Mouse (Mus musculus) MEL (cell line): ENCODE measurements around the gene D430042O09Rik.

Experiments used
- CTCF ChIP-seq, 3 experiments: IDR thresholded peaks in 2 of 3; conservative IDR thresholded peaks in 1 of 3; 2 replicates each; pipeline ENCODE4 v1.5.1; 2011 to 2012; ENCODE audit warnings: low read length in 3 of 3, low read depth in 2 of 3, mild to moderate bottlenecking in 2 of 3, improper control_type of control experiment in 1 of 3, inconsistent platforms in 1 of 3, mixed read lengths in 1 of 3, moderate library complexity in 1 of 3; ENCODE audit not compliant: control insufficient read depth in 1 of 3, insufficient read depth in 1 of 3, poor library complexity in 1 of 3, severe bottlenecking in 1 of 3
- E2F4 ChIP-seq: IDR thresholded peaks from 2 replicates; pipeline ENCODE4 v1.6.1; 2011; ENCODE audit warnings: low read depth, low read length, improper control_type of control experiment, borderline replicate concordance
- ELF1 ChIP-seq: IDR thresholded peaks from 2 replicates; pipeline ENCODE4 v1.6.1; 2014; ENCODE audit warnings: low read depth, mild to moderate bottlenecking, inconsistent platforms, low read length, improper control_type of control experiment, moderate library complexity
- MAFK ChIP-seq: IDR thresholded peaks from 2 replicates; pipeline ENCODE4 v1.6.1; 2011; ENCODE audit warnings: low read depth, mild to moderate bottlenecking, low read length, improper control_type of control experiment, borderline replicate concordance
- MAX ChIP-seq: IDR thresholded peaks from 2 replicates; pipeline ENCODE4 v1.6.1; 2011; ENCODE audit warnings: low read length, improper control_type of control experiment
- NRF1 ChIP-seq: IDR thresholded peaks from 2 replicates; pipeline ENCODE4 v1.6.1; 2014; ENCODE audit warnings: low read depth, mild to moderate bottlenecking, inconsistent platforms, low read length, improper control_type of control experiment, moderate library complexity; ENCODE audit not compliant: poor library complexity, insufficient read depth, severe bottlenecking
- POLR2A ChIP-seq, 2 experiments: IDR thresholded peaks; 2 replicates each; pipeline ENCODE4 v1.6.1; 2011 to 2012; ENCODE audit warnings: low read length in 2 of 2, mild to moderate bottlenecking in 2 of 2, control low read depth in 1 of 2, improper control_type of control experiment in 1 of 2, low read depth in 1 of 2, moderate library complexity in 1 of 2; ENCODE audit not compliant: control insufficient read depth in 1 of 2, insufficient read depth in 1 of 2, poor library complexity in 1 of 2
- POLR2AphosphoS2 ChIP-seq: IDR thresholded peaks from 2 replicates; pipeline ENCODE4 v1.6.1; 2011; ENCODE audit warnings: low read length, improper control_type of control experiment
- POLR2AphosphoS5 ChIP-seq: IDR thresholded peaks from 2 replicates; pipeline ENCODE4 v1.6.1; 2012; ENCODE audit warnings: low read depth, borderline replicate concordance, mild to moderate bottlenecking, inconsistent platforms, low read length, moderate library complexity, mixed read lengths
- RAD21 ChIP-seq: IDR thresholded peaks from 2 replicates; pipeline ENCODE4 v1.6.1; 2011; ENCODE audit warnings: mild to moderate bottlenecking, low read depth, low read length, improper control_type of control experiment

DNA sequence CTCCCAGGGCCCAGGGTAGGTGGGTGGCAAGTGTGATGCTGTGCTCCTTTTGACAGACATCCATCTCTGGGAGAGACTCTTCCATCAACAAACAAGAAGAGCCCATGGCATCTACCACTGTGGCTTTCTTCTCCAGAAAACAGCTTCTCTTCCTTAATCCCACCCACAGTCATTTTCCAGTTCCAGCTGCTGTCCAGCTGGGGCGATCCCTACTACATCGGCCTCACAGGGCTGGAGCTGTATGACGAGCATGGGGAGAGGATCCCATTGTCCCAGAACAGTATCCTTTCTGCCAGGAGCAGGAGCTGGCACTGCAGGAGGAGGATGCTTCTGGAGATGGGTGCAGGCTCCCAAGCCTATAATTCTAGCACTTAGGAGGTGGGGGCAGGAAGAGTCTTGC lies 160.9 kb downstream of the D430042O09Rik start:
- no peak for TF ChIP-seq RAD21
- TF ChIP-seq E2F4, result no peak
- TF ChIP-seq NRF1, result no peak
- no peak for TF ChIP-seq CTCF (IDR thresholded peaks at IDR 0.05 in 2 of 3, conservative IDR thresholded peaks at IDR 0.05 in 1 of 3; ENCODE audit: control insufficient read depth in 1 of 3, insufficient read depth in 1 of 3, low read depth in 2 of 3, low read length in 3 of 3, poor library complexity in 1 of 3, severe bottlenecking in 1 of 3)
- TF ChIP-seq MAFK, result no peak
- no peak for TF ChIP-seq ELF1
- no peak for TF ChIP-seq POLR2AphosphoS5
- no peak for TF ChIP-seq POLR2A (IDR thresholded peaks at IDR 0.05; ENCODE audit: control insufficient read depth in 1 of 2, insufficient read depth in 1 of 2, low read depth in 1 of 2, low read length in 2 of 2, poor library complexity in 1 of 2)
- TF ChIP-seq MAX, result no peak
- no peak for TF ChIP-seq POLR2AphosphoS2
